Mouse (Mus musculus): ENCODE results near the gene Terb2. TPM values are rescaled to one million over a fixed set of nuclear protein-coding genes. Genes with fewer than 3 reads are reported as not detected.

Gene Terb2
- total RNA-seq, 1 experiment from 2014 or later, result not detected

Other genes with a start within 250 kb of the Terb2 start
- 60.2 and 69.8 TPM in 2 replicates for gene Ctdspl2, start 230.3 kb upstream of the Terb2 start, total RNA-seq (2017)
- 0.25 TPM in 1 of 2 replicates, not detected in the other for gene Mageb3, start 230.2 kb upstream of the Terb2 start, total RNA-seq (2017)
- 22.3 and 23.2 TPM in 2 replicates for gene Eif3j1, start 157.7 kb upstream of the Terb2 start, total RNA-seq (2017)
- 26.4 and 30.3 TPM in 2 replicates for gene Spg11, start 67.9 kb upstream of the Terb2 start, total RNA-seq (2017)
- 2,529 and 2,921 TPM in 2 replicates for gene B2m, start 38.6 kb upstream of the Terb2 start, total RNA-seq (2017)
- not detected in 2 replicates for gene Trim69, start 25.6 kb upstream of the Terb2 start, total RNA-seq (2017)
- gene Patl2, start 83 bp upstream of the Terb2 start, total RNA-seq (2017), result not detected in 2 replicates
- 12.6 and 15.3 TPM in 2 replicates for gene Sord, start 48.5 kb downstream of the Terb2 start, total RNA-seq (2017)
- not detected in 2 replicates for gene Duox2, start 112.2 kb downstream of the Terb2 start, total RNA-seq (2017)
- gene Duoxa2, start 112.6 kb downstream of the Terb2 start, total RNA-seq (2017), result 0.47 TPM in 1 of 2 replicates, not detected in the other
- gene Duoxa1, start 127.5 kb downstream of the Terb2 start, total RNA-seq (2017), result not detected in 2 replicates
- gene Duox1, start 129.4 kb downstream of the Terb2 start, total RNA-seq (2017), result not detected in 2 replicates
- 1.6 and 4.5 TPM in 2 replicates for gene Shf, start 182.9 kb downstream of the Terb2 start, total RNA-seq (2017)
- 146 and 148 TPM in 2 replicates for gene Slc28a2, start 240.2 kb downstream of the Terb2 start, total RNA-seq (2017)

All from neutrophil, adult 5-6 weeks (primary cell).